Mouse (Mus musculus) right cerebral cortex, postnatal 25 days (tissue): ENCODE data around the gene Fam243.

Experiments used
- DNase-seq: peaks from one replicate; pipeline ENCODE4 v3.0.0; 2022

The Fam243 gene

DNA sequence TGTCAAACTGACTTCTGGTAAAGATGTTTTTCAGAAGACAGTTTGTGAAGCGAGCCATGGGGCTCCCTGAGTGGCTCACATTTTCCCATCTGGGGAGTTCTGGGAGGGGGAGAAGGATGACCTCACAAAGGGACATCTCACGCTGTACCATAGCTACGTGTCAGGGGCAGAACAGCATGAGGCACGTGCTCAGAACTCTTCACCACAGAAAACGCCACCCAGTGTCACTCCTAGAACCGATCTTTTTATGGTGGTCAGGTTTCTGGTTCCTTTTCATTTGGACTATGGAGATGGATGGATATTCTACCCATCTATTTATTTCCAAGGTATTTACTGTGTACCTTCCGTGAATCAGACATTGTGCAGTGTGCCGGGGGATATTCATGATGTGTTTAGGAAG lies at the start of gene Fam243:
Gene Fam243 (minus strand): TSS at position 101 of the 400 bp plus-strand sequence.
- no peak for DNase-seq

DNA sequence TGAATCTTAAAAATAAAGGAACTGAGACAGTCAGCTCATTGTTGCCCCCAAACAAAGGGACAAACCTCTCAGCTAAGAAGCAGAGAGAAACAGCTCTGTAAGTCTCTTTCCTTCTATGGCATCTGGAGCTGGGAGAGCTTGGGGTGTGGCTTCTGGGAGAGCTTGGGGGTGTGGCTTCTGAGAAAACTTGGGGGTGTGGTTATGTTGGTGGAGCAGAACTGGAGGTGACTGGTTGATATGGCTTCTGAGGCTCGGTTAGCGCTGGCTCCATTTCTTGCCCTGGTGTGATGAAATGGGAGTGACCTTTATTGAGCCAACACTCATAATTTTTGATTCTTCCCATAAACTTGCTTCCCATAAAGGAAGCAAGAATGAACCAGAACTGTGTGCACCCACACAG lies 48.0 kb upstream of the Fam243 start:
- no peak for DNase-seq

DNA sequence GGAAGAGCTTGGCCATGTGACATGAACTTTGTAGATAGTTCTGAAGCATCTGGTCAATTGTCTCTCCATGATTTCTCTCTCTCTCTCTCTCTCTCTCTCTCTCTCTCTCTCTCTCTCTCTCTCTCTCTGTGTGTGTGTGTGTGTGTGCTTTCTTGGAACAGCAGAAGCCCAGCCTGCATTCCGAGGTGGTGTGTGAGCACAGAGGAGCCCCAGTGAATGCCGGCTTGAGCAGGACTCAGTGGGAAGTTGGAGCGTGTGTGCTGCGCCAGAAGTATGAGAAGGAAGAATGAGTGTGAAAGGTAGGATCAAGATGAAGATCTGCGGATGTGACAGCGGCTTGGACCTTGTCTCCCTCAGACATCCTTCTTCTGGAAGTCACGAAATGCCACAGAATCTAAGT lies 44.2 kb upstream of the Fam243 start:
- DNase-seq = no peak

DNA sequence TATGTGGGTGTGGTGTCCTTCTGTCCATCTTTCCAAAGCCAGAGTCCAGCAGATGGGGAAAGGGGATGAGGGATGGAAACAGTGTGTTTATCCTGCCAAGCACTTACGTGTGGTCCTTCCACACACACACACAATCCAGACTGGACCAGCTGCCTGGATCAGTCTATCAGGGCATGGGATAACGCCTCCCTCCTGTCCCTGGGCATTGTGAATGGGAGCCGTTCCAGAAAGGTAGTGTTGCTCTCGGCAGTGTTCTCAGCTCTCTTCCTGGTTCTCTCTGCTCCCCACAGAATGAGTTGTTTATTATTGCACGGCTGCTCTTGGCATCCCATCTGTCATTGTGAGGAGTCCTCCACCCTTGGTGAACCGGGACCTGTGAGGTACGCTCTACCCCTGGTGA lies 39.5 kb upstream of the Fam243 start:
- no peak for DNase-seq

DNA sequence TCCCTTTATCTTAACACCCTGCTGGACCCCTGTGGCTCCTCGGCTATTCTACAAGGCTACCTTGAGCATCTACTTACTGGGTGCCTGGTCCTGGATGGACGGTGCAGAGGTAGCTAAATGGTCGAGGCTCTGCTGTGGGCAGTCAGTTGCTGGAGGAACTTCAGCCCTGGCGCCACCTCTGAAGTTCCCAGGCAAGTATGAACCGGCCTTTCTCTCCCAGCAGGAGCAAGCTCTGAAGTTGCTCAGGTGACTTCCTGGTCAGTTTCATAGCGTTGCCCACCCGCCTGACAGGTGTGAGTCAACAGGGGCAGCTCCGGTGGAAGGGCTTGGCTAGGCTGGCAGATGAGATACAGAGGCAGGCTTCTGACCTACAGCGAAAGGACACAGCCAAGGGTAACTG lies 38.0 kb upstream of the Fam243 start, which contains the start of gene Kcne1:
Gene Kcne1 (minus strand): TSS at position 240 of the 400 bp plus-strand sequence.
- DNase-seq = no peak

DNA sequence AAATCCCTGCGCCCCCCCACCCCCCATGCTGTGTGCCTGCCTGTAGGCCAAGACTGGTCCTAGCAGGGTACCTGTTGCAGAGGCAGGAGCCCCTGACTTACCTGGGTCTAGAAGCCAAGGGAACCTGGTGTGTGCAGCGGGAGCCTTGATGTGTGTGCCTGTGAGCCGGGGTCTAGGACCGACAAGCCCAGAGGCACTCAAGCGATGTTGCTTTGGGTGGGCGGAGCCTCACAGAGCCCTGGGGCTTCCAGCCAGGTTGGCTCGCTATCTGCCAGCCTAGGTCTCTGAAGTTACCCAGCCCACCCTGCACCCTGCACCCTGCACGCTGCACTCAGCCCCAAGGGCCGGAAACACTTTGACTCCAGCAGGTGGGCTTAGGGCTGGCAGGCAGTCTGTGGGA lies 37.5 kb upstream of the Fam243 start:
- DNase-seq = no peak

DNA sequence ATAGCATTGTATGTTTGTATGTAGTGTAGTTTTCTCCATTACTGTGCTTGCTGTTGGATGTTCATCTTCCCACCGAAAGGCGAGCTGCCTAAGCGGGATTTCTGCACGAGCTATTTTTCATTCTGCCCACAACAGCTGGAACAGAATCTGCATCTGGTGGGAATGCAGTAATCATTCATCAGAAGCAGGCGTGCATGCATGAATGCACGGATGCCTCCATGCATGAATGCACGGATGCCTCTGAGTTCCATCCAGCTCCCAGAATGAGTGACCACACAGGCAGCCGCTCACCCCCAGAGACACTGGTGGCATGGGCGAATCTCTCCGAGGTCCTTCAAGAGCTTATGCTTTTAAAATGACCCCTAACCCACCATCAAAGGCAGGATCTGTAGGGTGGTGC lies 36.3 kb upstream of the Fam243 start:
- no peak for DNase-seq

DNA sequence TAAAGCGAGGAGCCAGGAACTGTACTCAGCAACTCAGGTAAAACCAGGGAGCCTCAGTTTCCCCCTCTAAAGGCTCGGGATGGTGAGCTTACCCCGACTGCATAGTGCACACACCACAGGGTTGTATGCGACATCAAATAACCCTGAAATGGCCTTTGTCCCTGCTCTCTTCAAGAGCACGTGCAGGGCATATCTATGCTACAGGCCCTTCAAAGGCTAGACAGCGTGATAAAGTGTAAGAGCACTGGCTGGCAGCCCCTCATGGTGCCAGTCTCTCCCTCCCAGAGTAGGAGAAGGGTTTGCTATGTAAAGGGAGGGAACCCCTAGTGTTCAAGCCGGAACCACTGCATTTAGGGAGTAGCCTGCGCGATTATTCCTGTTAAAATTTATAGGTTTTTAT lies 35.8 kb upstream of the Fam243 start:
- DNase-seq = no peak

DNA sequence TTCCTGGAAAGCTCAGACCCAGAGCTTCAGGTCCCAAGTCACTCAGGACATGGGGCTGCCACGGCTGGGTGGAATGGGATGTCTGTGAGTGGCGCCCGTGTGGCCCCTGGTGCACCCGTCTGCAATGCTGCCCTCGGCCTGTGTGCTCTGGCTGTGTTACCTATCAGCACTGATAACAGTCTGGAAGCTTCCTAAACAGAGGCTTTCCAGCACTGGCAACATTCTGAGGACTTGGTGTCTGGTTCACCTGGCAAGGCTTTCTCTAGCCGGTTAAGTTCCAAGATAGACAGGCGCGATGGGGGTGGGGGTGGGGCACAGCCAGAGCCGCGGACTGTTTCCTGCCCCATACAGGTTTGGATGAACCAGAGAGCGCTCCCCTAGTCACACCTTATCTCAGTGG lies 34.7 kb upstream of the Fam243 start:
- DNase-seq = no peak

DNA sequence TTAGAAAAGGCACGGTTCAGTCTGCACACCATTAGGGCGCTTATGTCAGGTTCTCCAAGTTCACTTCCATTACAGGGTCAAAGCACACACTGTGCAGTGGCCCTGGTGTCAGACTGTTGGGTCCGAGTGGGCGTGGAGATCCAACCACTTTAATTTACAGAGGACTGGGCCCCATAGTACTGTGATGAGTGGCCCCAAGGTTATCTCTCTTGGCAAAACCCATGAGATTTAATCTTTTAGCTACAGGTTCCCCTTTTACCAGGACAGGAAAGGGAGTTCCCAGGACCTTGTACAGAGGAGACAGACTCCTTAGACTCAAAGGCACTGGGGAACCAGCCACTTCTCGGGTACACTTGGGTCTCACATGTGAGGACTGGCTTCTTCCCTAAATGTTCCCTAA lies 34.1 kb upstream of the Fam243 start:
- no peak for DNase-seq

DNA sequence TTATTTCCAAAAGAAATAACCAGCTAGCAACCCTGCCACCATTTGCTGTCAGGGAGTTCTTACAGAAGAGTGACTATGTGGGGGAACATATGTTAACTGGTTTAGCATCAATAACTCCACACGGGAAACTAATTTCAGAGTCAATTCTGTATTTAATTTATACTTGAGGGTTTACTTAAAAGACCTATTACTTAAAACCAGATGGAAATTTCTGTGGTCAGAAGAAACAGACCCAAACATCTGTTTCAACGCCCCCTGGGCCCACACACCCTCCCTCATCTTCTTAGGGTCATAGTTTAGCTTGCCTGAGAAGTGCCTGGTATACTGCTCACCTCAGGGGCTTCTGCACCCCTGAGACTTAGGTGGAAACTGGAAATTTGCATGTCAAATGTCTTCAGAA lies 32.7 kb upstream of the Fam243 start:
- DNase-seq = no peak

DNA sequence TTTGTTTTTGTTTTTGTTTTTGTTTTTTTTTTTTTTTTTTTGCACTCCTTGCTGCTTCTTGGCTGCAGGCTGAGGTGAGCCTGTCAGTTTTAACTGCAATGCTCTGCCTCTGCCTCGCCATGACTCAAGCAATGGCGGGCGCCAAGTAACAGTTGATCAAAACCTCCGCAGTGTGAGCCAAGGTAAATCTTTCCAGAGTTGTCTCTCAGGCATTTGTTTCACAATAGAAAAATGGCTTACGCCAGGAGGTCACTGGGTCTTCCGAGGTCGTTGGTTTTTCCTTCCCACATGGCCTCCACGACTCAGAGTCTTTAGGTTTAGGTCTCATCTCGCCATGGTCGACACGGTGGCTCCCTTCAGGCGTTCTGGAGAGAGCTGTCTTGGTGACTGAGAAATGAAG lies 32.1 kb upstream of the Fam243 start:
- DNase-seq = no peak

DNA sequence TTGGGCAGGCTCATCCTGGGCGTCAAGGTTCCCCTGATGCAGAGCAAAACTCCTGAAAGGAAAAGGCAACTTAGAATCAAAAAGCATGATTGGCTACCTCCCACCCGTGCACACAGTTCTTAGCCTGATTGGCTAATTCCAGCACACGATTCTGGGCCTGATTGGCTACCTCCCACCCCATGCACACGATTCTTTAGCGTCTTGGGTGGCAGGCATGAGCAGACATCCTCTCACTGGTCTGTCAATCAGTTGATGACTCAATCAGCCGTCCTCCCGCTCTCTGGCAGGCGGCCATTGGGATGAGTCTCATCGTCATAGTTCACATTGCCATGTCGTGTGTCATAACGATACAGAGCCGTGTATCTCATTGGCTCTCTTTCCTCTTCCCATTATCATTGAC lies 27.7 kb upstream of the Fam243 start:
- DNase-seq = no peak

DNA sequence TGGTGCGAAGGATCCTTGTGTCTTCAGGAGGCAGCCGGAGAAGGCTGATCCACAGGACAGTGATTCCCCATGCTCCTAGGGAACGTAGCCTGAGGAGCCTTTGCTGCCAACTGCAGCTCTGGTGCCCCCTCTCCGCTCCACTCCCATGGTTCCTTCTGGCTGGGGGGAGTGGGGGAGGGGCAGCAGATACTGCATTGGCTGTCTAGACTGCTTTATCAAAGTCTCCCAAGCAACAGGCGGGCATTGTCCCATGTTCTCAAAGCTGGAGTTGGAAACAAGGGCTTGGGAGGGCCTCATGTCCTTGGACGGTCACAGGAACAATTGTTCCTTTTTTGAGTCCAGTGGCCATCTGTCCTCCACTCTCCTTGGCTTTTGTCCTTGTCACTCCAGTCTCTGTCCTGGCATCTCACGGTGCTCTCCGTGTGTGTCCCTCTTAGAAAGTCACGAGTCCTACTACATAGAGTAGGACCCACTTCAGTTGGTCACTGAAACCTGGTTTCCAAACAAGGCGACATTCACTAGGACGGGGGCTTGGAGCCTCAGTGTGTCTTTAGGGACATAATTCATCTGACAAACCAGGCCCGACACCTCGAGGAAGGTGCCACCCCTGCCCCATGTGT lies 25.2 kb upstream of the Fam243 start:
- DNase-seq = no peak

DNA sequence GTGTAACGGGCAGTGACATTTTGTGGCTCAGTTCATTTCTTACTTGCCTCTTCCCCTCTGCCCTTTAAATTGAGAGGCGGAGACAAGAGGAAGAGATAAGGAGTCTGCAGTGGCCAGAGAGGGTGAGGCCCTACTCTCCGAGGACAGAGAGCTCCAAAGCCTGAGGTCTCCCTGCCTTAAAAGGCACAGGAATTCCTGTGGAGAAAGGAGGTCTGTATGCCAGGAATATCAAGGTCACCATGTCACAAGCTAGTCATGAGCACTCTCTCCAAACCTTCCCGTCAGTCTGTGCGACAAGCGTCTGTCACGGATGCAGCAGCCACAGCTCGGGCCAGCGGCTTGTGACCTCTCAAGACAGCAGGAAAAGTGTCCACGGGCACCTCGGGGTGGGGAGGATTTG lies 23.9 kb upstream of the Fam243 start:
- no peak for DNase-seq

DNA sequence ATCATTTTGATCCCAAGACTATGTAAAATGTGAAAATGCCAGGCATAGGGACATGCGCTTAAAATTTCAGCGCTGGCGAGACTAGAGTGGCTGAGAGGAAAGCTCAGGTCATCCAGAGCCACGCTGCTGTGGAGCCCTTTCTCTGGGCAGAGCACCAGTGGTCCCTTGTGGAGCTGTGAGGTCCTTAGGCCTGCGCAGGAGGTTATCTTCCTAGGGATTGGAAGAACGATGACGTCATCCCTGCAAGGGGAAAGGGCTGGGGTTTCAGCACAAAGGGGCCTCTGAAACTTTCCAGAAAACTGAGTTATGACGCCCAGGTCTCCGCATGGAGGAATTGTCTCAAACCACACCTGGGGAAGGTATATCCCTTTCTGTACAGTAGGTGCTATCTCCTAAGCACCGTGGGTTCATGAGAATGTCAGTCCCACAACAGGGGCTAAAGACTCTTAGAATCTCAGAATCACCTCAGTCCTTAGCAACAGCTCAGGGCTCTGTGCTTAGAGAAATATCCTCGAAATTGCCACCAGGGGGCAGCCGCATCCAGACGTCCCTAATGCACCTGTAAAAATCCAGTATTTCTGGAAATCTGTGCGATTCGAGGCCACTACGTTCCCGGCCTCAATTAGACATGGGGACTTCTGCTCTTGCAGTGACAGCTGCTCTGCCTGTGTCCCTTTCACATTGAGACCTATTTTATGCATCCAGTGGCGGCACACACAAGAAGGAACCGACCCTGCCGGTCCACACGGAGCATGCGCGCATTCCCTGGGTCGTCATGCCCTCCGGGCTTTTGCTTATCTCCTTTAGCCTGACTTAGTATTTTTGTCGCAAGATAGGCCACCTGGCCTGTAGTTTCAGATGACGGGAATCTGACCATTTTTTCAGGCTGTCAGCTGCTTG lies 19.6 kb upstream of the Fam243 start:
- peak; percentile 55 for DNase-seq

DNA sequence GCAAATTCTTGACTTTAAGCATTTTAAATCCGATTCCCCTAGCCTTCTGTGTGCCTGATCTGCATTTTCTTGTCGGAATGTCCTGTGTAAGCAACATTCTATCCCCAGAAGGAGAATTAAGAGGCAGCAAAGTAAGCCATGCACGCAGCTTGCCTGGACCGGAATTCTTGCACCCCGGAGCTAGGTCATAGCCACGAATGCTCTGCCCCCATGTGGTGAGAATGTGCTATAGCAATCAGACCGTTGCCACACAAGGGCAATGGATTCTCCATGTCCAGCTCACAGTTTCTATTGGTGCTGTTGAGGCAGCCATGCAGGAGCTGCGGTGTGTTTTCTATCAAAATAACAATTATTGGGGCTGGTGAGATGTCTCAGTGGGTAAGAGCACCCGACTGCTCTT lies 15.0 kb upstream of the Fam243 start:
- DNase-seq = peak; percentile 73

DNA sequence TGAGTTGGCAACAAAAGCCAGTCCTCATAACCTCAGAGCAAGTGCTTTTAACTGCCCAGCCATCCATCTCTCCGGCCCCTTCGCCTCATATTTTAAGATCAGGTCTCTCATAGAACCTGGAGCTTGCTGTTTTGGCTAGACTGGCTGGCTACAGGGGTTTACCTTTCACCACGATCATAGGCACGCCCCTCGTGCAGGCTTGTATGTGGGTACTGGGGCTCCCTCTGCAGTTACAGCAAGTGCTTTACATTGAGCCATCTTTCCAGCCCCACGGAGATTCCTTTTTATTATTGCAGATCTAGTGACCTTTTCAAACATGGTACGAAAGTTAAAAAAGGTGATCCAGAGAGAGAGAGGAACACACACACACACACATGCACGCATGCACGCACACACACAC lies 13.4 kb upstream of the Fam243 start:
- no peak for DNase-seq

DNA sequence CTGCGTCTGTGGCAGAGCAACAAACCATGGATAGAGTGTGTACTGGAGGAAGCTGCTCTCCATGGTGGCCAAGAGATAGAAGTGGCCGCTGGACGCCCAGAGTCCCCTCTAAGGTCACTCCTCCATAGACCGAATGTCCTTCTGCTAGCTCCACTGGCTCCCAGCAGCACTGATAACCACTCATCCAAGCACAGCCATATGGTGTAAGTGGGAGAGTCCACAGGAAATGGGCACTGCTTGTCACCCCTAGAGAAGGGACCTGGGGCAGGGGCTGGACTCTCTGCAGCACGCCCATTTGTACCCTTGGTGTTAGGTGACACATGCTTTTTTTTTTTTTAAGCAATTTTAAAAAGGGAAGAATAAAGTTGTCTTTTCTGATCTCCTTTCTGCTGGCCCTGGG lies 9.7 kb upstream of the Fam243 start:
- DNase-seq = no peak

DNA sequence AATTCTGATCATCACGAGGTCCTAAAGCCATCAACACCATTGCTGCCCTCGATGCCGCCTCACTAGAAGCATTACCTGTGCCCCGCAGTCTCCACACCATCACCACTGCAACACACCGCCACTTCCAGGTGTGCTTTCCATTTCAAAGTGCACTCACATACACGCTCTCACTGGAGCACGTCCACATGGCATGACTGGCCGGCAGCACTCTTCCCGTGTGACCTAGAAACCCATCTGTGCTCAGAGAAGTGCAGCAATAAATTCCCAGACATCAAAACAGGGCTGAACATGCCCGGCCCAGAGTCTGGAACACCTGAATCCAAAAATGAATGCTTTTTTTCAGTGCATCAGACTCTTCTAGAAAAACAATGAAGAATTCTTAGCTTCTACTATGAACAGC lies 6.7 kb upstream of the Fam243 start:
- DNase-seq = no peak

DNA sequence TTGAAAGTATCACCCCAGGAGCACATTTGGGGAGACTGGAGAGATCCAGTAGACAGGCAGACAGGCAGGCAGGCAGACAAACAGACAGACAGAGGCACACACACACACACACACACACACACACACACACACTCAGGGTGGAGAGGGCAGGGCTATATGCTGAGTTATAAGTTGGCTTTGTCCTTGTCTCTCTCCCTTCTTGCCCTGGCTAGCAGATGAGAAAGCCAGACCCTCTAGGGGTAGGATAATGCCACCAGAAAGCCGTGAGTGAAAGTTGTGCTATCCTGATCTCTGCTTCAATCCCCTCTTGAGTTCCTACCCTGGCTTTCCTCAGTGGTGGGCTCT lies 3.8 kb upstream of the Fam243 start:
- DNase-seq = no peak

DNA sequence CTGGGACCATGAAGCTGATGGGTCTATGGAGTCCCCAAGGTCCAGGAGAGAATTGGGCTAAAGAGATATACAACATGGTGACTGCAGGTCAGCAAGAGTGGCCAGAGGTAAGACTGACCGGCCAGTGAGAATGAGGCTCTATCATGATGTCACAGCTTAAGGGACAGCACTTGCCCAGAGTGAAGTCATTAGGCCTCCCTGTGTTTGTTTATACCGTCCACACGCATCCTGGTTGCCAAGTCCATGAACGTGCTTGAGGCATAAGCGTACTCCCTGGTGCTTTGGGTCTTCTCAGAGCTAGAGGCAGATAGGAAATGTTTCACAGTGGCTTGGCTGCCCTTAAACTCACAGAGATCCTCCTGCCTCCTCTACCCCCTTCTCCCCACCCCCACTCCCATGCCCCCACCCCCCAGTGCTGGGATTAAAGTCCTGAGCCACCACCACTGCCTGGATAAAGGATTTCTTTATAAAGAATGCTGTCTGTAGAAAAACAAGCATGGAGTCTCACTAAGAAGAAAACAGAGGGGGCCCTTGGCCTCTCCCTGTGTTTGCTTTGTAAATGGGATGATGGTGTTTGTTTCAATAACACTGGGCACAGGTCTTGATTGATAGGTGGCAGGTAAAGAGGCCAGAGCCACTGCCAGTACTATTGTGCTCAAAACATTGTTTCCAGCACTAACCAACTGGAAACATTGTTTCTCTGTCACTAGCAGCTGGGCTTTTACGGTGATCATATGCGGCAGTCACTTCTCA lies 3.2 kb upstream of the Fam243 start:
- no peak for DNase-seq

DNA sequence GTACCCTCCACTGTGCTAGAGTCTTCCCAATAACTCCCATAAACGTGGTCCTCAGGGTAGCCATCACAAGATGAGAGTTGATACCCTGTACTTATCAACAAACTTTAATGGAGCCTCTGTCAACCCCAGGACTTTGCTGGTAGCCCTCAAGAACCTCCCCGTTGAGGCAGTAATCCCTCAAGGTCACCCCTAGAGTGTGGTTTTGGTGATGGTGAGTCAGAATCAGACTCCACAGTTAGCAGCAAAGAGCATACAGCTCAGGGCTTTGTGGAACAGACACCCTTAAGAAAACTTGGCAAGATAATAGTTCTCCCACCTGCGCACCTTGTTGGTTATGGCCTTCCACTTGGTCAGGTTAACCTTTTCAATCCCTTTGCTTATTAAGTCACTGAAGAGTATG lies 880 bp downstream of the Fam243 start:
- DNase-seq = no peak
